Mouse (Mus musculus) bone marrow, adult 2 months (tissue): ENCODE data around the gene Ints12.

Experiments used
- CTCF ChIP-seq: fragments of 200-500 bp; IDR thresholded peaks from 2 replicates; pipeline ENCODE4 v1.5.1; 2011; ENCODE audit warnings: low read length, control low read depth; ENCODE audit not compliant: control insufficient read depth, insufficient read depth
- POLR2A ChIP-seq: fragments of 200-500 bp; IDR thresholded peaks from 2 replicates; pipeline ENCODE4 v1.6.1; 2011; ENCODE audit warnings: low read depth, mild to moderate bottlenecking, control low read depth, low read length, borderline replicate concordance; ENCODE audit not compliant: control insufficient read depth

GRCm38 (mm10) chr3:133151629-133152028 lies 60.0 kb downstream of the Ints12 start:
- no peak for TF ChIP-seq CTCF
- no peak for TF ChIP-seq POLR2A
